In the genomic region with DNA sequence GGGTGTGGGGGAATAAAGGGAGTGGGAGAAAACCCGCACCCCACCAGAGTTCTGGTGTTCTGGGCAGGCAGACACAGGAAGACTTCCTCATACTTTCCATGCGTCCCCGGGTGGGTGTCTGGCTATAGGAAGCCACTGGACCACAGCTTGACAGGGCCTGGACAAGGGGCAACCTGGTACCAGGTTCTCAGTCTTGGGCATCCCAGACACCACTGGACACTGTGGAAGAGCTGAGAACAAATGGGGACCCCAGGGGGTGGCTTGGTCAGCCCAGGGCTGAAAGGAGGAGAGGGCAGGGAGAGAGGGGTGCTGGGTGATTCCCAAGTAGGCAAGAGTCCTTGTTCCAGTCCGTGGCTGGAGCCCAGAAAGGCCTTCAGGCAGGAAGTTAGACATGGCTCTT, we compare ENCODE assay signal across 26 mouse cellular contexts.
"Had no signal": no experiment of that assay in that cellular context is flagged by ENCODE, and none has a peak within 500 bp of the region (broad histone marks: within the 10 kb centered on the region; RNA-seq: fewer than 3 reads in every experiment).

No protein-coding gene starts in this region.

- H3K27me3 ChIP-seq: limb, embryonic 13.5 days; liver, embryonic 12.5 days; liver, embryonic 15.5 days; lung, embryonic 15.5 days; megakaryocyte, embryonic 14.5 days; neural tube, embryonic 12.5 days; neural tube, embryonic 15.5 days had no signal

- H3K27ac ChIP-seq: kidney, postnatal 0 days; layer of hippocampus, adult 2 months; limb, embryonic 10.5 days; limb, embryonic 13.5 days; liver, embryonic 12.5 days; liver, embryonic 15.5 days; lung, embryonic 15.5 days; neural tube, embryonic 12.5 days; neural tube, embryonic 15.5 days; stomach, postnatal 0 days had no signal

- H3K9ac ChIP-seq: limb, embryonic 13.5 days; liver, embryonic 12.5 days; liver, embryonic 15.5 days; lung, embryonic 15.5 days; neural tube, embryonic 12.5 days; neural tube, embryonic 15.5 days had no signal

- H3K9me3 ChIP-seq: limb, embryonic 10.5 days; limb, embryonic 13.5 days; liver, embryonic 12.5 days; liver, embryonic 15.5 days; lung, embryonic 15.5 days; neural tube, embryonic 12.5 days; neural tube, embryonic 15.5 days had no signal

- DNase-seq: kidney, adult 2 months; kidney, postnatal 25 days; layer of hippocampus, adult 9-11 months; liver; lung, adult 18-20 months; lung, postnatal 10 days; lung, postnatal 36 days; midbrain, embryonic 14.5 days; right cerebral cortex, adult 18-20 months; right cerebral cortex, postnatal 14 days; right cerebral cortex, postnatal 4 days; thymus, adult 2 months; thymus, postnatal 14 days; thymus, postnatal 4 days had no signal

- H3K4me1 ChIP-seq: limb, embryonic 10.5 days; limb, embryonic 13.5 days; liver, embryonic 12.5 days; liver, embryonic 15.5 days; lung, embryonic 15.5 days; megakaryocyte, embryonic 14.5 days; neural tube, embryonic 12.5 days; neural tube, embryonic 15.5 days had no signal

- H3K36me3 ChIP-seq: limb, embryonic 10.5 days; limb, embryonic 13.5 days; liver, embryonic 12.5 days; liver, embryonic 15.5 days; lung, embryonic 15.5 days; neural tube, embryonic 12.5 days; neural tube, embryonic 15.5 days had no signal

- ATAC-seq: liver, embryonic 12.5 days had no signal

- H3K4me2 ChIP-seq: limb, embryonic 13.5 days; liver, embryonic 12.5 days; liver, embryonic 15.5 days; lung, embryonic 15.5 days; neural tube, embryonic 12.5 days; neural tube, embryonic 15.5 days had no signal

- H3K4me3 ChIP-seq: layer of hippocampus, adult 2 months; limb, embryonic 10.5 days; limb, embryonic 13.5 days; liver, embryonic 12.5 days; liver, embryonic 15.5 days; lung, embryonic 15.5 days; megakaryocyte, embryonic 14.5 days; myocyte; neural tube, embryonic 12.5 days; neural tube, embryonic 15.5 days had no signal
